Mouse (Mus musculus): Measurements from ENCODE around the gene Atp1a1. TPM values are rescaled to one million over a fixed set of nuclear protein-coding genes. Genes with fewer than 3 reads are reported as not detected.
A peak's percentile ranks its signal among the peaks of the same experiment; 100 is the strongest.

Gene Atp1a1
- total RNA-seq, 2 experiments from 2014 or later: 1,018 to 1,116 TPM

- TF ChIP-seq CTCF (IDR thresholded peaks at IDR 0.05): no peak
- no peak overlapping the region for H3K27ac ChIP-seq
- H3K4me3 ChIP-seq: no peak overlapping the region
- no peak for DNase-seq (ENCODE audit: extremely low spot score in 1 of 2, low spot score in 2 of 2)
- intact Hi-C loops (cut with DNase I): no loop called here
Measured at GRCm38 (mm10) chr3:101586794-101587193, 17.7 kb downstream of the Atp1a1 start.

- Histone ChIP-seq H3K27ac (no peak overlapping the region), H3K4me3 (no peak overlapping the region)
- intact Hi-C loops (cut with DNase I): loop anchor here (2.0 kb wide), 1 partner anchor 15 kb away; no protein-coding TSS in a partner anchor
- no peak for TF ChIP-seq CTCF (IDR thresholded peaks at IDR 0.05)
- no peak for DNase-seq (ENCODE audit: extremely low spot score in 1 of 2, low spot score in 2 of 2)
Measured at GRCm38 (mm10) chr3:101578072-101578471, 26.4 kb downstream of the Atp1a1 start.

GRCm38 (mm10) chr3:101577361-101577760 is 27.1 kb downstream of the Atp1a1 start:
- H3K27ac ChIP-seq: 0 out of 2 replicates have a peak overlapping the region, but pooled peaks have one; percentile 13
- no peak for DNase-seq (ENCODE audit: extremely low spot score in 1 of 2, low spot score in 2 of 2)
- intact Hi-C loops (cut with DNase I): no loop called here
- no peak overlapping the region for H3K4me3 ChIP-seq
- no peak for TF ChIP-seq CTCF (IDR thresholded peaks at IDR 0.05)

GRCm38 (mm10) chr3:101575527-101576085 is 28.9 kb downstream of the Atp1a1 start:
- intact Hi-C loops (cut with DNase I): no loop called here
- Histone ChIP-seq H3K4me3 (no peak overlapping the region), H3K27ac (no peak overlapping the region)
- no peak for DNase-seq (ENCODE audit: extremely low spot score in 1 of 2, low spot score in 2 of 2)
- TF ChIP-seq CTCF (IDR thresholded peaks at IDR 0.05): no peak

GRCm38 (mm10) chr3:101574463-101575193 is 29.9 kb downstream of the Atp1a1 start:
- H3K27ac ChIP-seq: no peak overlapping the region
- DNase-seq (ENCODE audit: extremely low spot score in 1 of 2, low spot score in 2 of 2): no peak
- no peak for TF ChIP-seq CTCF (IDR thresholded peaks at IDR 0.05)
- H3K4me3 ChIP-seq: no peak overlapping the region
- intact Hi-C loops (cut with DNase I): no loop called here

- DNase-seq (ENCODE audit: extremely low spot score in 1 of 2, low spot score in 2 of 2): no peak
- TF ChIP-seq CTCF (IDR thresholded peaks at IDR 0.05): no peak
- Histone ChIP-seq H3K27ac (no peak overlapping the region), H3K4me3 (no peak overlapping the region)
- intact Hi-C loops (cut with DNase I): no loop called here
Measured at GRCm38 (mm10) chr3:101572991-101573390, 31.5 kb downstream of the Atp1a1 start.

GRCm38 (mm10) chr3:101572174-101572626 is 32.3 kb downstream of the Atp1a1 start:
- TF ChIP-seq CTCF (IDR thresholded peaks at IDR 0.05): no peak
- no peak for DNase-seq (ENCODE audit: extremely low spot score in 1 of 2, low spot score in 2 of 2)
- intact Hi-C loops (cut with DNase I): no loop called here
- Histone ChIP-seq H3K27ac (no peak overlapping the region), H3K4me3 (no peak overlapping the region)

GRCm38 (mm10) chr3:101571515-101572130 is 32.9 kb downstream of the Atp1a1 start:
- intact Hi-C loops (cut with DNase I): no loop called here
- Histone ChIP-seq H3K27ac (no peak overlapping the region), H3K4me3 (no peak overlapping the region)
- no peak for DNase-seq (ENCODE audit: extremely low spot score in 1 of 2, low spot score in 2 of 2)
- no peak for TF ChIP-seq CTCF (IDR thresholded peaks at IDR 0.05)

- H3K27ac ChIP-seq: no peak overlapping the region
- intact Hi-C loops (cut with DNase I): no loop called here
- DNase-seq (ENCODE audit: extremely low spot score in 1 of 2, low spot score in 2 of 2): no peak
- no peak for TF ChIP-seq CTCF (IDR thresholded peaks at IDR 0.05)
- no peak overlapping the region for H3K4me3 ChIP-seq
Measured at GRCm38 (mm10) chr3:101570747-101571514, 33.6 kb downstream of the Atp1a1 start.

GRCm38 (mm10) chr3:101570246-101570645 is 34.2 kb downstream of the Atp1a1 start:
- no peak overlapping the region for H3K27ac ChIP-seq
- intact Hi-C loops (cut with DNase I): no loop called here

GRCm38 (mm10) chr3:101568627-101569026 is 35.9 kb downstream of the Atp1a1 start:
- TF ChIP-seq CTCF (IDR thresholded peaks at IDR 0.05): no peak
- intact Hi-C loops (cut with DNase I): loop anchor here (5.0 kb wide), 1 partner anchor 61 kb away; no protein-coding TSS in a partner anchor
- no peak overlapping the region for H3K4me3 ChIP-seq
- no peak for DNase-seq (ENCODE audit: extremely low spot score in 1 of 2, low spot score in 2 of 2)
- no peak overlapping the region for H3K27ac ChIP-seq

More at GRCm38 (mm10) chr3:101570246-101570645, 34.2 kb downstream of the Atp1a1 start:
- no peak for DNase-seq (ENCODE audit: extremely low spot score in 1 of 2, low spot score in 2 of 2)
- no peak for TF ChIP-seq CTCF (IDR thresholded peaks at IDR 0.05)
- H3K4me3 ChIP-seq: no peak overlapping the region

Data from left cerebral cortex, adult 2 months (tissue).